Mouse (Mus musculus): ENCODE measurements around the gene Ppil3.

Gene Ppil3

GRCm38 (mm10) chr1:58445143-58445722 lies at the start of gene Ppil3, which contains the start of gene Nif3l1:
Gene Ppil3, minus strand, starts transcription at chr1:58445486.
Gene Nif3l1, plus strand, starts transcription at chr1:58445151.
- DNase-seq = peak; percentile 91 to 93

- DNase-seq = no peak
Observed at GRCm38 (mm10) chr1:58482647-58483046, 37.4 kb upstream of the Ppil3 start.

GRCm38 (mm10) chr1:58475662-58476061 lies 30.4 kb upstream of the Ppil3 start:
- DNase-seq = no peak

- DNase-seq = no peak
Observed at GRCm38 (mm10) chr1:58465561-58465960, 20.3 kb upstream of the Ppil3 start.

GRCm38 (mm10) chr1:58465042-58465441 lies 19.8 kb upstream of the Ppil3 start:
- DNase-seq = no peak

- DNase-seq = no peak
Observed at GRCm38 (mm10) chr1:58463935-58464334, 18.6 kb upstream of the Ppil3 start.

- DNase-seq = no peak
Observed at GRCm38 (mm10) chr1:58460566-58460965, 15.3 kb upstream of the Ppil3 start.

- DNase-seq = no peak
Observed at GRCm38 (mm10) chr1:58458867-58459266, 13.6 kb upstream of the Ppil3 start.

GRCm38 (mm10) chr1:58458175-58458574 lies 12.9 kb upstream of the Ppil3 start:
- no peak for DNase-seq

- no peak for DNase-seq
Observed at GRCm38 (mm10) chr1:58454316-58454715, 9.0 kb upstream of the Ppil3 start.

- no peak for DNase-seq
Observed at GRCm38 (mm10) chr1:58448396-58448795, 3.1 kb upstream of the Ppil3 start.

GRCm38 (mm10) chr1:58447766-58448165 lies 2.5 kb upstream of the Ppil3 start:
- DNase-seq = no peak

- no peak for DNase-seq
Observed at GRCm38 (mm10) chr1:58445861-58446260, 575 bp upstream of the Ppil3 start.

GRCm38 (mm10) chr1:58444691-58445090 lies 595 bp downstream of the Ppil3 start:
- DNase-seq = no peak

- DNase-seq = no peak
Observed at GRCm38 (mm10) chr1:58424551-58424950, 20.7 kb downstream of the Ppil3 start.

- DNase-seq = peak; percentile 97 to 99
Observed at GRCm38 (mm10) chr1:58423371-58424248, 21.7 kb downstream of the Ppil3 start, which contains the start of gene Clk1. Gene Clk1, minus strand, starts transcription at chr1:58424066.

- DNase-seq = peak in 1 of 2 experiments; percentile 54
Observed at GRCm38 (mm10) chr1:58422879-58423278, 22.4 kb downstream of the Ppil3 start.

- DNase-seq = no peak
Observed at GRCm38 (mm10) chr1:58420961-58421360, 24.3 kb downstream of the Ppil3 start.

GRCm38 (mm10) chr1:58420032-58420431 lies 25.3 kb downstream of the Ppil3 start:
- DNase-seq = no peak

- no peak for DNase-seq
Observed at GRCm38 (mm10) chr1:58416048-58416447, 29.2 kb downstream of the Ppil3 start.

- no peak for DNase-seq
Observed at GRCm38 (mm10) chr1:58415442-58415841, 29.8 kb downstream of the Ppil3 start.

- no peak for DNase-seq
Observed at GRCm38 (mm10) chr1:58410776-58411175, 34.5 kb downstream of the Ppil3 start.

GRCm38 (mm10) chr1:58410198-58410588 lies 35.1 kb downstream of the Ppil3 start:
- DNase-seq = no peak

- DNase-seq = no peak
Observed at GRCm38 (mm10) chr1:58409553-58410197, 35.6 kb downstream of the Ppil3 start.

Measured in lung, postnatal 4 days (tissue).